Comparison of ENCODE assay signal across 17 mouse cellular contexts in the genomic region with DNA sequence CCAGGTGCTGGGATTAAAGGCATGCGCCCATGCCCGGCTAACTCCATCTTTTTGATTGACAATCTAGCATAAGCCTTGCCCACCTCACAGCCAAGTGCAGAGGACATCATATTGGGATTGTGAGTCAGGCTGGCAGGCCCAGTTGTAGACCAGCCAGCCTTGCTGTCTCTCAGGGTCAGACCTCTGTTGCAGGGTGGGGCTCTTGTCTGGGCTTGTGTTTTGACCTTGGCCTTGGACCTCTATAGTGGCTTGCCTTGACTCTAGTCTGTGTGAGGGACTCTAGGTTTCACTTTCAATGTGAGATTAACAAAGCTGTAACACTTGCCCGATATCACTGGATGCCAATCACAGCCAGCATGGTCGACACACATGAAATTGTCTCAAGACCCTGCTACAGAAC. TPM values are rescaled to one million over a fixed set of nuclear protein-coding genes. Genes with fewer than 3 reads are reported as not detected.
"Had no signal": no experiment of that assay in that cellular context is flagged by ENCODE, and none has a peak within 500 bp of the region (broad histone marks: within the 10 kb centered on the region; RNA-seq: fewer than 3 reads in every experiment).

No protein-coding gene starts in this region.

- H3K9ac ChIP-seq: limb, embryonic 12.5 days; liver, embryonic 13.5 days; liver, postnatal 0 days; lung, embryonic 15.5 days; midbrain, embryonic 13.5 days had no signal

- ATAC-seq: liver, postnatal 0 days; midbrain, embryonic 13.5 days had no signal

- H3K27ac ChIP-seq: limb, embryonic 12.5 days; liver, embryonic 13.5 days; lung, embryonic 15.5 days; midbrain, embryonic 13.5 days had no signal

- H3K9me3 ChIP-seq: limb, embryonic 12.5 days; liver, embryonic 13.5 days; lung, embryonic 15.5 days; midbrain, embryonic 13.5 days had no signal

- H3K27me3 ChIP-seq: limb, embryonic 12.5 days; liver, embryonic 13.5 days; lung, embryonic 15.5 days; midbrain, embryonic 13.5 days had no signal

- H3K4me3 ChIP-seq: limb, embryonic 12.5 days; liver, embryonic 13.5 days; lung, embryonic 15.5 days; midbrain, embryonic 13.5 days had no signal

- H3K4me1 ChIP-seq: lung, embryonic 15.5 days had no signal

- DNase-seq: kidney, postnatal 25 days; layer of hippocampus, adult 9-11 months; layer of hippocampus, postnatal 36 days; liver; liver, embryonic 13.5 days; liver, postnatal 0 days; right cerebral cortex, postnatal 14 days; spleen, adult 18-20 months; thymus, adult 2 months; thymus, postnatal 25 days had no signal

- H3K4me2 ChIP-seq: limb, embryonic 12.5 days; liver, embryonic 13.5 days; lung, embryonic 15.5 days; midbrain, embryonic 13.5 days had no signal

RNA-seq across cellular contexts. Expression of gene Tex22, which starts 39.8 kb away (rescaled TPM):
- polyA plus RNA-seq: kidney, embryonic 16.5 days; limb, embryonic 12.5 days; liver, embryonic 13.5 days; liver, postnatal 0 days; lung, embryonic 15.5 days; midbrain, postnatal 0 days; stomach, embryonic 14.5 days; urinary bladder, adult 2 months had no signal
